Mouse (Mus musculus) 3T3-L1 (cell line): ENCODE results near the gene Hhatl.
A peak's percentile ranks its signal among the peaks of the same experiment; 100 is the strongest.

ENCODE experiments used
- DNase-seq: peaks from one replicate; pipeline ENCODE4 v3.0.0-alpha.2; 2015; ENCODE audit warnings: low read depth, low spot score

Gene Hhatl

DNA sequence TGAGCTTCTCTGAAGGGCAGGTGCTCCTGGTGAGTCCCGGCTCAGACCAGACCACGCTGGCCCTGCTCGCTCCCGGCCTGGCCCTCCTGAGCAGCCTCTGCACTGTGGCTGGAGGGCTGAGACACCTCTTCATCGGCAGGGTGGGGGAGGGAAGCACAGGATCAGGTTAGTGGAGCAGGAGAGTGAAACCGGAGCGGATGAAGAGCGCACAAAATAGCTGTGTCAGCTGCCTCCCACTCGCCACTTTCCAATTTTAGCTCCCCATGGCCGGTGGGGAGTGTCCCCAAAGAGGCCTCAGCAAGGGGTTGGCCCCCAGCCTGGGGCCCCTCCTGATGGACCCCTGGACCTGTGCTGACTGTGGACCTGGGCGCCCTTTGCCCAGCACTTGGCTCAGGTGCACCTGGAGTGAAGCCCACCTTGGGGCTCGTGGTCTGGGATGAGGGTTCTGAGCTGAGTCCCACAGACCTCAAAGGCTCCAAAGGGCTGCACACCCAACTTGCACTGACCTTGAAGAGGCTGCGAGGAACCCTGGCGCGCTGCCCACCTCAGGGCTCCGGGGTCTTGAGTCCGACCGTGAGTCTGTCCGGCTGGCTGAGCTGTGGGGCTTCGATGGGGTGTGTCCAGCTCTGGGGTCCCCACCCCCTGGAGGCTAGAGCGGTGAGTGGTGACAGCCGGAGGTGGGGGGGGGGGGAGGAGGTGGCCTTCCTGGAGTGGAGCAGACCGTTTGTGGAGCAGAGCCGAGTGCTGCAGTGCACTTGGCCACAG, at the start of gene Hhatl:
TSS of gene Hhatl (minus strand) at position 751 of the 765 bp plus-strand sequence.
- no peak for DNase-seq

DNA sequence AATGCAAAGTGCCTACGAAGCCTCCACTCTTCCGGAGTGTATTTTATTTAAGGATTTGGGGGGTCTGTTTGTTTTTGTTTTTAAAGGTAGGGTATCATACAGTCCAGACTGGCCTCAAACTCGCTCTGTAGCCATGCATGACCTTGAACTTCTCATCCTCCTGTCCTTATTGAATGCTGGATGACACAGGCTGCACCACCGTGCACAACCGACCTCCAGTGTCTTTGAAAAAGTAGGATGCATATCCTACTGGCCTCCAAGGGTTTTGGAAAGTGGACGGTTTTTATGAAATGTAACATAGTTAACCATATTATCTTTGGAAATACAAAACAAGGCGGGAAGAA, 47.3 kb upstream of the Hhatl start:
- no peak for DNase-seq

DNA sequence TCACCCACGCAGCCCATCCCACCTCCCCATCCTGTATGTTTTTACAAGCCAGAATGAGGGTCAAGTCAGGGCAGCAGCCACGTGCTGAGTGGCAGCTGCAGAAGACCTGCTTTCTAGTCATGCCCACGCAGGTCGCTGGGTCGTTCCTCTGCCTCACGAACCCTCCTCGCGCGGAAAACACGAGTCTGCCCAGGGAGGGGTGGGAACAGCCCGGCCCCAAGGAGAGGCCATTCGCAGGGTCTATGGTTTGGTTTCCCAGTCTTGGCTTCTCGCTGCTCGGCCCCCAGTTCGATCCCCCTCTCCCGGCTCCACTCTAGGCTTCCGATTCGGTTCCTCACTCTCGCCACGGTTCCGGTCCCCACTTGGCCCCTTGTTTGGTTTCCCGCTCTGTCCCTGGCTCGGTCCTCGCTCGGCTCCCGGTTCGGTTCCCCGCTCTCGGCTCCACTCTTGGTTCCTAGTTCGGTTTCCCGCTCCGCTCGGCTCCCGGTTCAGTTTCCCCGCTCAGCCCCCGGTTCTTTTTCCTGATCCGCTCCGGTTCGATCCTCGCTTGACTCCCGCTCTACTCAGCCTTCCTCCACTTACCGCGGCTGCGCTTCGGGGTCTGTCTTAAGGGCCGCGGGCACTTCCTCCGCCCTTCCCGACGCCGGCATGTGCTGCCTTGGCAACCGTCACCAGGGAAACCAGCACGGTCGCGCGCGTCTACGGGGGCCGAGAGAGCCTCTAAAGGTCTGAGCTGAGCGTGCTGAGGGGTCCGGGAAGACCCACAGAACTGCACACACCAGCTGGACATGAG, 46.7 kb upstream of the Hhatl start, which contains the start of gene Ccdc13:
TSS of gene Ccdc13 (minus strand) at position 633 of the 793 bp plus-strand sequence.
- no peak for DNase-seq

DNA sequence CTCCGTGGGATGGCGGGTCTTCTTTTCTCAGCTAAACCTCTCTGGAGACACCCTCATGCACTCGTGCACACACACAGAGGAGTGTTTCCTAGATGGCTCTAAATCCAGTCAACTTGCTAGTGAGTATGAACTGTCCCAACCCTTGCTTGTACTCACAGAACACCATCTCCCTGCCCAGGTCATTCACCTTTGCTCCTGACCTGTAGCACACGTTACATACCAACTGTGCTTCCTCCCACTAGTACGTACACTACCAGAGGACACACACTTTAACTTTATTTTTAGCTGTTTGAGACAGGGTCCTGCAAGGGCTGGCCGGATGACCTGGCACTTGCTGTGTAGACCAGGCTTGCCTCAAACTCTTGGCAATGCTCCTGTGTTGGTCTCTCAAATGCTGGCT, 45.7 kb upstream of the Hhatl start:
- DNase-seq = no peak

DNA sequence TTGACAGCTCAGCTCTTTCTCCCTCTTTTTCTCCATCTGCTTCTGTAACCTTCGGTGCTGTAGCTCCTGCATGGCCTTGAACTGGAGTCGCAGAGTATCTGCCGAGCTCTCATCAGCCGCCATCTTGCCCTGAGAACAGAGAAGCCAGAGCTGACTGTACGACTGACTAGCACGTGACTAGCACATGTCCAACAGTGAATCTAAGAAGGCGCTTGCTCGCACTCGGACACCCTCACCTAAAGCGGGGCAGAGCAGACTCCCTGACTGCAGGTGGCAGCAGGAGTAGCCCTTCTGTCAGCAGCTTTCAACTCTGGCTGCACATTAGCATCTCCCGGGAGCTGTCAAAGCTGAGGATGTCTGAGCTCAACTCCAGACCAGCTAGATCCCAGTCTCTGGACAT, 41.5 kb upstream of the Hhatl start:
- no peak for DNase-seq

DNA sequence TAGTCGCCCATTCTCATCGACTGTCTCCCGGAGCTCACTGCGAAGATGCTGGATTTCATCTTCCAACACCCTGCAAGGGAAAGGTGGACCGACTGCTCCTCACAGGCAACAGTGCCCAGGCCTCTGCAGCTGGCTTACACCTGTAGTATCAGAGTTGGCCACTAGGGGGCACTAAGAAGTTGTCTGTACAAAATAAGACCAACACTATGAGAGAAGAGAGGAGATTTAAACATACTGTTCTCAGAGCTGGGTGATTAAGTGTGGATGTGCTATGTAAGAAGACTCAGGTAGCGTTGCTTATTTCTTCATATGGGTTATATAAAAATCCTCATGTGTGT, 38.6 kb upstream of the Hhatl start:
- peak; percentile 92 for DNase-seq

DNA sequence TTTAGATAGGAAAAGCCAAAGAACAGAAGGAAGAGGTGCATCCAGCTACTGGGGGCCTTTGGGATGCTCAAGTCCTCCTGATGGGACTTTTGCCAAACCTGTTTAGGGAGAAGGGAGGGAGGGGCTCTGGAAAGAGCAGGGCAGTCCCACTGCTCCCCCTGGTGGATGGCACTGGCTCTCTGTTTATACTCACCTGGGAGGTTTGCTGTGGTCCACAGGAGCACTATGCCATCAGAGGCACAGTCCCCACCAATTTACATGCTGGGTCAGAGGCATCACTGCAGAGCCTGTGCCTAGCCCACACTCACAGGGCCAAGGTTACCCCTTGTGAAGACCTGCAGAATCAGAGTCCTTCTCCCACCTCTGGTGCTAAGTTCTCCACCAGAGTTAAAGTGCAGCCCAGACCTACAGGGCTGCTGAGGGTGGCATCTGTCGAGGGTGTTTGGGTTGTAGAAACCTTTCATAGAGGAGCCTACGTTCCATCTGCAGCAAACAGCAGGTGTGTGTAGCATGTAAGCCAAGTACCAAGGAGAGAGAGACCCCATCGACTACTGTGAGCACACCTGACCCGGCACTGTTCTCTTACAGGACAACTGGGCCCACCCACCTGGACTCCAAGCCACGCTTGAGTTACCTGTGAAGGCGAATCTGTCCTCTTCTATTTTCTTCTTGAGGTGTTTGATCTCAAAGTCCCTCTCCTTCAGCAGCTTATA, 38.1 kb upstream of the Hhatl start:
- DNase-seq = peak; percentile 64

DNA sequence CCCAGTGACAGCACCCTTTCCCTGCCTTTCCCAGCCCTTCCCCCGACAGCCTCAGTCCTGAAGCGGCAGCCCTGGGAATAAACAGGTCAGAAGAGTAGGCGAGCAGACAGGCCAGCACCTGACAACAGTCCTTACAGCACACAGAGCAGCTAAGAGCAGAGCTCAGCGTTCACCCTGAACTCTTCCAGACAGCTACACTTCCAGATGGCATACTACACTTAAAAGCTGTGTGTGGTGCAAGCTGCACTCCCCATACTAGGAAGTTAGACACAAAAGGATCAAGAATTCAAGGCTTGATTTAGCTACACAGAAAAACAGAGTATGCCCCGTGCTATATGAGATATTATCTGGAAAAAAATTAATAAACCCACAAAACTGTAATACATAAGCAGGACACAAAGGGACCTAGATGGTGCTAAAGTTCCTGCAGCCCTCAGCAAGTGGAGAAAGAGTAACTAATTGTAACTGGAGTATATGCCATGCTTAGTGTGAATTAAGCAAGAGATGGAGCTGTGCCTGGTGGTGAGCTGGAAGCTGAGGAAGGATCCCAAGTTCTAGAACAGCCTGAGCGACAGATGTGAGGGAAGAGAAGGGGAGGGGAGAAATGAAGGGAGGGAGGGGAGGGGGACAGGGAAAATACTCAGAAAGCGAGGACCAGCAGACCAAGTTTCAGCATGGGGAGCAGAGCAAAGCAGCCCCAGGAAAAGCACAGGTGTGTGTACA, 37.1 kb upstream of the Hhatl start:
- DNase-seq = no peak

DNA sequence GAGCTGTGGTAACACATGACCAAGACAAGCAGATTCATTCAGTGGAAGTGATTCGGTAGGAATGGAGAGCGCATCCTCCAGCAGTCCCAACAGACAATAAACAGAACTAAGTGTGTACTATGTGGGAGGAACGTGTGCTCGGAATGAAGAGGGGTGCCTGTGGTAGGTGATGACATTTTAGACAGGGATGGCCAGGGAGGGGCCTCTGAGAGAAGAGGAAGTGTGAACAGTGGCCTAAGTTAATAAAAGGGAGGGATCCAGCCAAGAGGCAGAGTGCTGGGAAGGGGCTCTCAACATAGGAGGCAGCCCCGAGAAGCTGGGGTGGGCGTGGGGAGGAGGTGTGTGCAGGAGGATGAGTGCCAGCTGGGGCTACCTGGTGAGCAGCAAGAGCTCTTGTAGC, 36.0 kb upstream of the Hhatl start:
- DNase-seq = no peak

DNA sequence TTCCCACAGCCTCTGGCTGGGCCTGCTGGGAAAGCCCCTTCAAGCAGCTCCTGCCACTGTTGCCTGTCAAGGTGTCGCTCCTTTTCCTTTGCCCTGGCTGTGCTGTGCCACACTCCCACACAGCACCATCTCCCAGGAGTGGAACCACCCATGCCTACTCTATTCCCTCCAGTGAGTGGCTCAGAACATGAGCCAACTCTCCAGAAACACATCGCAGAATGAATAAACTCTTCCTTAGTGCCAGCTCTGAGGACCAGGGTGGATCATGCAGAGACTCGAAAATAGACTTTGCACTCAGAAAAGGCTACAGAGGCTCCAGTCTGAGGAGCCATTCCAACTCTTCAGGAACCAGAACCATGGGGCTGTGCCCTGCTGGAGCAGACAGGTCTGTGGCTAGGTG, 34.0 kb upstream of the Hhatl start:
- no peak for DNase-seq

DNA sequence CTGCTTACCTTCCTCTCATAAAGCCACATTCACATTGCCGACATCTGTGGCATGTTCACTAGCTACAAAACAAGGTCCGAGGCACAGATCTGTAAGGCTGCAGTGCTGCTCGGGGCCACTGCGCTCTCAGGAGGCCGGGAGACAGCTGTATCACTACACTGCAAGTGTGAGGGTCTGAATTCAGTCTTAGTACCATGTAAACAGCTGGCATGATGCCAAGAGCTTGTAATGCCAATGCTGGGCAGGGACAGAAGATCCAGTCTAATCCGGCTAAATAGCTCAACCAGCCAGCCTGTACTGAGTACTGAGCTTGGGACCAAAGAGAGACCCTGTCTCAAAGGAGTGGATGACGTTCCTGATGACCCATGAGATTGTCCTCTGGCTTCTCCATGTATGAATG, 31.7 kb upstream of the Hhatl start:
- no peak for DNase-seq

DNA sequence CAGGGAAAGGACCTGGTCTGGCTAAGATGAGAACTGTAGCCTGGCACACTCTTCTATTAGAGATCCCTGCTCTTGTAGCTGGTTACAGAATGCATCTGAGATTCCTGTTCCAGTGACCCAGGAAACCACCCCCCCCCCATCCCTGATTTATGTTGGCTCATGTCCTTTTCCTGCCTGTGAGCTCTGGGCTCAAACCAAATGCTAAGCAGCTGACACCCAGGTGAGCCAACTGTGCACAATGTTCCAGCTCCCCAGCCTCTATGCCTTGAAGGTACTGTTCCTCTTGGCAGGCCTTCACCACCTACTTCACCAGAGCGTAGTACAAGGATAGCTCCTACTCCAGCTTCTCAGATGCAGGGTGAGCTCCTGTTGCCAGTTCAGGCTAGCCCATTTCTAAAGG, 30.7 kb upstream of the Hhatl start:
- DNase-seq = no peak

DNA sequence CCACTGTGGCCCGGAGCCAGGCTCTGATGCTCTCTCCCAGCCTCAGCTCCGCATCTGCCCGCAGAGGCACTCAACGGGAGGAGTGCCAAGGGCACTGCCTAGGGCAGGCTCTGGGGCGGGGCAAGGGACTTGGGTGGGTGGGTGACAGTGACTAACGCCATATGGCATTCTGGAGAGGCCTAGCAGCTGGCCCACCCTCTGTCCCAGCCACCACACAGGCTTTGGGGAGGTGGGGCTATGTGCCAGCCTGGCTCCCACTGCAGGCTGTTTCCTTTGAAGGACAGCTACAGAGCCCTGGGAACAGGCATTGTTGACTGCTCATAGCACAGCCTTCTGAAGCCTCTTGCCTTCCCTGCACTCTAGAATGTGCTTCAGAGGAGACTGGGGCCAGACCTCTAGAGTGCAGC, 30.3 kb upstream of the Hhatl start:
- no peak for DNase-seq

DNA sequence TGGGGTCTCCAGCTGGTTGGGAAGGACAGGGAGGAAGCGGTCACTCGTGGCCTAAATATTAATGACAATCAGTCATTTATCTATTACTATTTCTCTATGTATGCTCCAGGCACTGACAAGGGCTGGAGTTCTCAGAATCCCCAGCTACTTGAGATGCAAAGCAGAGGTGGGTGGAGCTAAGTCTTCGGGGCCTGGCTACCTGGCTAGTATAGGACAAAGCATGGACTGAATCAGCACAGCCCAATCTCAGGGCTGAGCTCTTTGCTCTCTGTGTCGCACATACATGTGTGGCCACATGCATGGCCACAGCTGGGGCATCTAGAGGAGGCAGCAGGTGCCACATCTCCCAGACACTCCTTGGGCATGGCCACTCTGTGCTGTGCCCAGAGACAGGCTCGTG, 28.5 kb upstream of the Hhatl start:
- no peak for DNase-seq

DNA sequence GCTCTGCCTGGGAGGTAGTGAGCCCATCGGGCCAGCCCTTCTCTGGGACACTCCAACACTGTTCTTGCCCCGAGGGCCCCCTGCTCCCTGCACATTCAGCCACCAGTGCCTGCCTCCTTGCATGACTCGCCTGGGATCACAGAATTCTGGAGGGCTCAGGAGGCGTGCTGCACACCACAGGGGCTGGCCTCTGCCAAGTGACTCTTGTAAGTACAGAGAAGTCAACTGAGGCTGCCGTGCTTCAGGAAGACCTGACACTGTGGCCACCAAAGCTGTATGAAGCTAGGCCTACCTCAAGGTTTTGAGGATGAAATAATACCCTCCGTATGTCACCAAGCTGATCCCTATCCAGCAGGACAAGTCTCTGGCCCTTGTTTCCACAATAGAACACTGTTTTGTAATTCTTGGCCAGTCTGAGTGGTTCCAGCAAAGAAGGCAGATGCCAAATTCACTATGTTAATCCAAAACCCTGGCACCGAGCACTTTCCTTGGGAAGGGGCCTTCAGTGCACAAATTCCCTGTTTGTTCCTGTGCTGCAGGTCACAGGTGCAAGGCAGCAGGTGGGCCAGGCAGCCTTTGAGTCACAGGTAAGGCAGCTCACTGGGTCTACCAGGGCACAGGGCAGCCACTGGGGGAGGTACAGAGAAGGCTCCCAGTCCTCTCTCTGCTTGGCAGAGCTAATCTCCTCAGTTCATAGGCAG, 27.6 kb upstream of the Hhatl start:
- DNase-seq = peak; percentile 46

DNA sequence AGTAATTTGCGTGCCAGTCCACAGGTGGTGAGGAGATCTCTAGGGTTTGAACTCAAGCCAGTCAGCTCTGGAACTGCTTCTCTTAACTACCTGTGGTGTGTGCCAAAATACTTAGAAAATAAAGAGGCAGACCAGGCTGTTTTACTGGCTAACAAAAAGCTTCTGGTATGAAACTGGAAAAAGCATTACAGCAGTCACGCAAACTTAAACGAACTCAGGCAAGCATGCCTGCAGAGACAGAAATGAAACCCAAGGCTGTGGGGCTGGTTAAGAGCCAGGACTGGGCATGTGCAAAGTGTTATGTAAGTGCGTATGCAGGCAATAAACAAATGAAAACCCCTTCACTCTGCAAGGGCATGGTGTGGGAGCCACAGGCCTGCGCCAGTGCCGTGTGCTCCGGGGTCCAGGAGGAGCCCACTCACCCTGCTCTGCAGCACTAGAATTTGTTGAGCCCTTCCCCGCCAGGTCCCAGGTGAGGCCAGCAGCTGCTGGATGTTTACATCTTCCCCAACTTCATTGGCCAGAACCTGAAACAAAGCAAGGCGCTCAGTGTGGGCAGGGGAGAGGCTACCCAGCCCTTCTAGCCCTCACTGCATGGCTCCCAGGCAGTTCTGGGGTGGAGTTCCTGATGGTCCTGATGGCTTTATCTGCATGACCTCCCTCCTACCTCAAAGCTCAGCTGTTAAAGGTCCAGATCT, 26.9 kb upstream of the Hhatl start:
- DNase-seq = no peak

DNA sequence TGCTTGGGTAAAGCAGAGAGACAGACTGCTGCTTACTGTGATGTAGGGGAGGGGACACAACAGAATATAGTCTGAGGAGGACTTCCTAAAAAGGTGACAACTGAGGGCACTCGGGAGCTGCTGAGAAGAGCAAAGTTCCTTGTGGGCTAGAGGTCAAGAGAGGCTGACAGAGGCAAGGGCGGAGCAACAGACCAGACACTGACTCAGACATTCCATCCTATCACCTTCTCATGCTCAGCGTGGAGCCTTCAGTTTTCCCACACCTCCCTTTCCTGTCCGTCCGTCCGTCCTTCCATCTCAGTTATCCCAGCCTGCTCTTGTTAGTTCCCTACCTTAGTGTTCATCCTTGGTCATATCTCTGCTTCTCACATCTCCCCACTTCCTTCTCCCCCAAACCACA, 22.9 kb upstream of the Hhatl start:
- DNase-seq = peak; percentile 59

DNA sequence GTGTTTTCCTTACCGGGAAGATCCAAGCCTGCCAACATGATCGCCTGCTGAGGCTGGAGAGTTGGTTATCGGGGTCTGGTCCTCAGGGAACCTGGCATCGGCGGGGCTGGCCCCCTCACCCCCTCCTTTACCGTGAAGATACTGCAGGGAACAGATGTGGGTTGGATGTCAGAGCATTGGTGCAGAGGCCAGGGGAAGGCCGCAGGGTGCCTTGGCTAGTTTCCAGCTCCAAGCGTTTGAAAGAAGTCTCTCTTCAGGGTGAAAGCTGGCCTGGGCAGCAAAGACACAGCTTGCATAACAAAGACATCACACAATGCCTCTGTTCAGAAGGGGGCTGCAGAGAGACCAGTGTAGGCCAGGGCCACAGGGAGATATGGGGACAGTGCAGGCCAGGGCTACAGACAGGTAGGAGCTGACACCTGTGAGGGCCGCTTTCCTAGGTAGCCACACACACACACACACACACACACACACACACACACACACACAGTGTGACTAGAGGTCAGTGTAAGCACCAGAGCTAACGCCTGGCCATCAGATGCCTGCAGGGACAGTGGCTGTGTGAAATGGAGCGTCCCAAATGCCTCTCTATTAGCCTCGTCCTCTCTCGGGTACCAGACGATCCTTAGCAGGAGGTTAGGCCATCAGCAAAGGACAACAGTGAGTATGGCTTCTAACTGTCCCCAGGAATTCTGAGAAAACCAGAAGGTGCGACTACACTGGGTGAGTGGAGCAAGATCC, 17.9 kb upstream of the Hhatl start:
- DNase-seq = no peak

DNA sequence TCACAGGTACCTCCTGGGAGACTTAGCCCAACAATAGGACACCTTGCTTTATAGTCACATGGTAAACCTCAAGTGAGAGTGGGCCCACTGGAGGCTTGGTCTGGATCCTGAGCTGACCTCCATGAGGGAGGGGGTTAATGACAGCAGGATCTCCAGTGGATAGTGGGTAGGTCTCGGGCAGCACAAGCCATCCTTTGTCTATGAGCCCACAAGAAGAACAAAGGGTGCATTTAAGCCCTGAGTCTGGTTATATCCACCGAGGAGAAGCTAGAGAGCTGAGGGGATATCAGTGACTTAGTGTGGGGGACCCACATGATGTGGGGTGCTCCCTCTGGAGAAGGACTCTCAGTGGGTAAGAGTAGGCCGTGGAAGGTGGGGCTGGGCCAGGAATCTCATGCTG, 16.2 kb upstream of the Hhatl start:
- DNase-seq = no peak

DNA sequence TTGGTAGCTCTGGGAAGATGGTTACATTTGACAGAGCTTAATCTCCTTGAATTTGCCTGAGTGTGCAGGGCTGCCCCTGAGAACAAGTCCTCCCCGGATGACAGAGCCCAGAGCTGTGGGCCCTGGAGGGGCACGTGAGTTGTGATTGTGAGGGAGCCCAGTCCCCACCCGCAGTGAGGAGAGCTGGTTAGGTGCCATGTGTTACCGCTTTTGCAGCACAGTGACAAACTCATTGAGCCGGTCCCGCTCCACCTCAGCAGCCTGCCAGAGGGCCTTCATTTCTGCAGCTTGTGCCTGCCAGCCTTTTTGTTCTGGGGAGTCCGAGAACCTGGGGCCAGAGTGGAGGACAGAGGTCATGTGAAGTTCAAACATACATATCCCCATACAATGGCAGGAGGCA, 15.6 kb upstream of the Hhatl start:
- DNase-seq = no peak
